ENCODE assay signal across 8 mouse cellular contexts in genomic region chr8:70139026-70139857, GRCm38 (mm10). TPM values are rescaled to one million over a fixed set of nuclear protein-coding genes. Genes with fewer than 3 reads are reported as not detected.
A peak's percentile ranks its signal among the peaks of the same experiment; 100 is the strongest.
DNase-seq lines count a peak whose midpoint lies in the region; ATAC-seq and TF ChIP-seq lines count a peak whose summit lies in the region.

Gene Rfxank (minus strand): TSS chr8:70139154.
Gene Borcs8 (plus strand): TSS chr8:70139499.
Gene Mef2b (plus strand): TSS chr8:70139711.

- peaks cover 2% of the 10 kb centered on the region; the same call in 1 of the 2 replicates for H3K4me1 ChIP-seq in bone marrow, adult 2 months (ENCODE audit: control insufficient read depth, insufficient read depth, low read length)
- peaks cover 21% of the 10 kb centered on the region for H3K4me1 ChIP-seq in embryonic facial prominence, embryonic 15.5 days
- H3K4me1 ChIP-seq in limb, embryonic 14.5 days (ENCODE audit: control insufficient read depth, insufficient read depth, low read length) = peaks cover 13% of the 10 kb centered on the region
- H3K4me1 ChIP-seq in midbrain, postnatal 0 days (ENCODE audit: insufficient read depth, low read length) = peaks cover 7% of the 10 kb centered on the region

- DNase-seq in 416B (ENCODE audit: low read depth) = peak; percentile 100
- DNase-seq in heart, adult 8-10 months (ENCODE audit: low spot score) = peak; percentile 99
- DNase-seq in kidney, adult 9 months = peak; percentile 100
- peak; percentile 100 for DNase-seq in limb, embryonic 14.5 days (ENCODE audit: low spot score)
- peak; percentile 100 for DNase-seq in midbrain, postnatal 0 days (ENCODE audit: low spot score)
- peak; percentile 97 to 98 for DNase-seq in spleen, postnatal 14 days (ENCODE audit: low spot score in 2 of 2)

- H3K36me3 ChIP-seq in embryonic facial prominence, embryonic 15.5 days = peaks cover 44% of the 10 kb centered on the region
- H3K36me3 ChIP-seq in limb, embryonic 14.5 days (ENCODE audit: control insufficient read depth, insufficient read depth, low read length) = peaks cover 42% of the 10 kb centered on the region
- H3K36me3 ChIP-seq in midbrain, postnatal 0 days (ENCODE audit: insufficient read depth, low read length) = peaks cover 31% of the 10 kb centered on the region

- no peaks in the 10 kb centered on the region for H3K27me3 ChIP-seq in embryonic facial prominence, embryonic 15.5 days
- no peaks in the 10 kb centered on the region for H3K27me3 ChIP-seq in limb, embryonic 14.5 days (ENCODE audit: control insufficient read depth, insufficient read depth, low read length)
- no peaks in the 10 kb centered on the region for H3K27me3 ChIP-seq in midbrain, postnatal 0 days (ENCODE audit: insufficient read depth, low read length)

- H3K27ac ChIP-seq in bone marrow, adult 2 months (ENCODE audit: control insufficient read depth, insufficient read depth, low read depth, low read length, poor library complexity) = peak within 1 kb of the TSS; percentile 89
- H3K27ac ChIP-seq in embryonic facial prominence, embryonic 15.5 days (replicated peaks) = peak within 1 kb of the TSS; percentile 92
- H3K27ac ChIP-seq in limb, embryonic 14.5 days (replicated peaks; ENCODE audit: low read depth, low read length) = peak within 1 kb of the TSS; percentile 71
- H3K27ac ChIP-seq in midbrain, postnatal 0 days (ENCODE audit: low read depth, low read length) = peak within 1 kb of the TSS; percentile 83

- peak within 1 kb of the TSS; percentile 93 for H3K9ac ChIP-seq in embryonic facial prominence, embryonic 15.5 days
- H3K9ac ChIP-seq in limb, embryonic 14.5 days (ENCODE audit: low read depth, low read length, severe bottlenecking) = peak within 1 kb of the TSS; percentile 72
- H3K9ac ChIP-seq in midbrain, postnatal 0 days (replicated peaks; ENCODE audit: low read length, poor library complexity, severe bottlenecking) = peak within 1 kb of the TSS; percentile 73

- TF ChIP-seq POLR2A in bone marrow, adult 2 months (IDR thresholded peaks at IDR 0.05; ENCODE audit: borderline replicate concordance, control insufficient read depth, low read depth, low read length) = no peak; the same call in 1 of the 2 replicates
- TF ChIP-seq POLR2A in limb, embryonic 14.5 days (IDR thresholded peaks at IDR 0.05; ENCODE audit: borderline replicate concordance, extremely low read depth, insufficient read depth, insufficient read length) = peak; percentile 45; the same call in 1 of the 2 replicates

- ATAC-seq in embryonic facial prominence, embryonic 15.5 days (ENCODE audit: insufficient number of reproducible peaks, low FRiP score, low TSS enrichment, low read depth) = peak; percentile 98
- ATAC-seq in limb, embryonic 14.5 days (ENCODE audit: low FRiP score, low read depth) = peak; percentile 98
- peak; percentile 97 for ATAC-seq in midbrain, postnatal 0 days (ENCODE audit: low FRiP score)

- peak within 1 kb of the TSS; percentile 78 for H3K4me2 ChIP-seq in embryonic facial prominence, embryonic 15.5 days (replicated peaks)
- H3K4me2 ChIP-seq in limb, embryonic 14.5 days (replicated peaks; ENCODE audit: low read depth, low read length, severe bottlenecking) = peak within 1 kb of the TSS; percentile 53
- peak within 1 kb of the TSS; percentile 77 for H3K4me2 ChIP-seq in midbrain, postnatal 0 days (ENCODE audit: low read depth, low read length, poor library complexity, severe bottlenecking)

- under 1% methylated on average over 46 of the region's 46 CpGs for WGBS in bone marrow, adult 2 months
- WGBS in embryonic facial prominence, embryonic 15.5 days = under 1% methylated on average over 46 of the region's 46 CpGs
- WGBS in limb, embryonic 14.5 days = under 1% methylated on average over 46 of the region's 46 CpGs
- WGBS in midbrain, postnatal 0 days = under 1% methylated on average over 46 of the region's 46 CpGs

- H3K9me3 ChIP-seq in embryonic facial prominence, embryonic 15.5 days (replicated peaks) = no peaks in the 10 kb centered on the region
- no peaks in the 10 kb centered on the region for H3K9me3 ChIP-seq in limb, embryonic 14.5 days (ENCODE audit: control insufficient read depth, low read length)
- H3K9me3 ChIP-seq in midbrain, postnatal 0 days (ENCODE audit: low read length) = no peaks in the 10 kb centered on the region

- TF ChIP-seq CTCF in bone marrow, adult 2 months (IDR thresholded peaks at IDR 0.05; ENCODE audit: control insufficient read depth, insufficient read depth, low read length) = no peak
- TF ChIP-seq CTCF in midbrain, postnatal 0 days (IDR thresholded peaks at IDR 0.05) = peak; percentile 11; the same call in 1 of the 2 replicates

- H3K4me3 ChIP-seq in bone marrow, adult 2 months (replicated peaks; ENCODE audit: control insufficient read depth, low read depth, low read length) = peak within 1 kb of the TSS; percentile 88
- H3K4me3 ChIP-seq in embryonic facial prominence, embryonic 15.5 days (replicated peaks) = peak within 1 kb of the TSS; percentile 92
- H3K4me3 ChIP-seq in limb, embryonic 14.5 days (replicated peaks; ENCODE audit: low read length) = peak within 1 kb of the TSS; percentile 83
- H3K4me3 ChIP-seq in midbrain, postnatal 0 days (ENCODE audit: low read depth, low read length) = peak within 1 kb of the TSS; percentile 58

RNA-seq across cellular contexts. Expression of gene Rfxank, which starts in this region (rescaled TPM):
- polyA plus RNA-seq in bone marrow, adult 2 months (2011; ENCODE audit: insufficient read depth, insufficient read length, low replicate concordance, missing spikeins) = 7.0 and 14.4 TPM in 2 replicates
- 18.9 and 22.2 TPM in 2 replicates for polyA plus RNA-seq in embryonic facial prominence, embryonic 15.5 days (2015; fragmentation: Nextera tagmentation; extraction: Ambion mirVana)
- total RNA-seq in heart, adult 8-10 months (2022) = 10 to 100 TPM; 16.7 to 22.7 (median 18.8) TPM
- 33.5 and 38.6 TPM in 2 replicates for polyA plus RNA-seq in limb, embryonic 14.5 days (2012; rRNA removed)
- polyA plus RNA-seq in limb, embryonic 14.5 days (2014; fragmentation: Nextera tagmentation; extraction: Ambion mirVana) = 17.6 and 17.8 TPM in 2 replicates
- 9.8 and 12.3 TPM in 2 replicates for total RNA-seq in midbrain, postnatal 0 days (2014; rRNA removed)
- polyA plus RNA-seq in midbrain, postnatal 0 days (2015; fragmentation: Nextera tagmentation; extraction: Ambion mirVana) = 7.4 and 9.3 TPM in 2 replicates

RNA-seq across cellular contexts. Expression of gene Borcs8, which starts in this region (rescaled TPM):
- polyA plus RNA-seq in bone marrow, adult 2 months (2011; ENCODE audit: insufficient read depth, insufficient read length, low replicate concordance, missing spikeins) = 13.9 and 33.6 TPM in 2 replicates
- polyA plus RNA-seq in embryonic facial prominence, embryonic 15.5 days (2015; fragmentation: Nextera tagmentation; extraction: Ambion mirVana) = 55.3 and 65.4 TPM in 2 replicates
- 10 to 100 TPM; 17.9 to 23.3 (median 23.2) TPM for total RNA-seq in heart, adult 8-10 months (2022)
- 84.2 and 89.1 TPM in 2 replicates for polyA plus RNA-seq in limb, embryonic 14.5 days (2012; rRNA removed)
- 61.4 and 61.8 TPM in 2 replicates for polyA plus RNA-seq in limb, embryonic 14.5 days (2014; fragmentation: Nextera tagmentation; extraction: Ambion mirVana)
- 91.1 and 98.3 TPM in 2 replicates for total RNA-seq in midbrain, postnatal 0 days (2014; rRNA removed)
- 49.8 and 58.6 TPM in 2 replicates for polyA plus RNA-seq in midbrain, postnatal 0 days (2015; fragmentation: Nextera tagmentation; extraction: Ambion mirVana)

RNA-seq across cellular contexts. Expression of gene Mef2b, which starts in this region (rescaled TPM):
- 1.3 and 2.7 TPM in 2 replicates for polyA plus RNA-seq in bone marrow, adult 2 months (2011; ENCODE audit: insufficient read depth, insufficient read length, low replicate concordance, missing spikeins)
- polyA plus RNA-seq in embryonic facial prominence, embryonic 15.5 days (2015; fragmentation: Nextera tagmentation; extraction: Ambion mirVana) = 9.1 and 12.4 TPM in 2 replicates
- total RNA-seq in heart, adult 8-10 months (2022) = under 1 TPM in 3 of 4 experiments, not detected in 1; 0.25 to 0.78 (median 0.29) TPM
- 0.67 and 0.82 TPM in 2 replicates for polyA plus RNA-seq in limb, embryonic 14.5 days (2012; rRNA removed)
- polyA plus RNA-seq in limb, embryonic 14.5 days (2014; fragmentation: Nextera tagmentation; extraction: Ambion mirVana) = 0.37 TPM in 1 of 2 replicates, not detected in the other
- total RNA-seq in midbrain, postnatal 0 days (2014; rRNA removed) = 0.55 and 1.1 TPM in 2 replicates
- 1.5 TPM in 2 replicates for polyA plus RNA-seq in midbrain, postnatal 0 days (2015; fragmentation: Nextera tagmentation; extraction: Ambion mirVana)

Comparison
In these comparisons a context has a peak if more than half of its experiments do, and no peak if none do; other contexts are left out.
1. Peak in every context shown above with its lines: DNase-seq, ATAC-seq, H3K4me3 ChIP-seq and H3K27ac ChIP-seq.